Mouse (Mus musculus) kidney, adult 2 months (tissue): ENCODE measurements around the gene Srsf10.

Experiments
- CTCF ChIP-seq: fragments of 200-500 bp; conservative IDR thresholded peaks from 2 replicates; pipeline ENCODE4 v1.5.1; 2011; ENCODE audit warnings: low read depth, mild to moderate bottlenecking, control low read depth, low read length, moderate library complexity, mixed read lengths; ENCODE audit not compliant: insufficient read depth, insufficient read length
- POLR2A ChIP-seq: fragments of 200-500 bp; IDR thresholded peaks from one replicate; pipeline ENCODE4 v1.6.1; 2011; ENCODE audit warnings: low read depth, low read length, control low read depth

DNA sequence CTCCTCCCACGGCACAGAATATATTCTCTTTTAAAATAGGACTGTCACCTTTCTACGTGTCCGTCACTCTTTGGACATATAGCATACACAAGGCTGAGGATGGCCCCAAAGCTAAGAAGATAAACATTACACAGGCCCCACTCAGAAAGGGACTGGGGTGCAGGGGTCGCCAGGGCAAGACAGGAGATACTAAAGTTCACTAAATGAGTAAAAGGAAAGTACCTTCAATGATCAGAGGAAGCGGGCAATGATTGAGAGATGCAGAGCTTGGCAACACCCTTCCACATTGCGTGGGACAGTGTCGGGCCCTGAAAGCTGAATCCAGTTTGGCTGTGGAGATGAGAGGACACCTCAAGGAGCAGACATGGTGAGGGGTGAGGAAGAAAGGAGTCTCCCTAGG lies 40.7 kb upstream of the Srsf10 start:
- TF ChIP-seq CTCF: no peak
- no peak for TF ChIP-seq POLR2A
